Mouse (Mus musculus) heart, postnatal 25 days (tissue): ENCODE measurements at regions not wholly inside any gene's neighbourhood (a gene's known extent, or its start where the extent isn't known, plus 50 kb on each side); places are given as distances from the start of the nearest gene placed in this dataset.
"Not testable (repeated sequence)": the region's sequence is repeated elsewhere in the genome, so short reads cannot be mapped to it uniquely, and the experiment has no call there.

Experiments used
- DNase-seq: peaks from one replicate; pipeline ENCODE4 v3.0.0; 2022; ENCODE audit warnings: low spot score
- intact Hi-C: fragments of 180-260 bp; cut with DNase I; formaldehyde crosslinking; loops from one replicate; pipeline ENCODE4 v1.15.1; 2025

- intact Hi-C loops: no loop called here
- no peak for DNase-seq
Measured at GRCm38 (mm10) chr1:59403831-59404547, 78.2 kb upstream of the Fzd7 start.

GRCm38 (mm10) chr1:59405370-59405769 lies 76.9 kb upstream of the Fzd7 start:
- intact Hi-C loops: no loop called here
- DNase-seq: no peak

GRCm38 (mm10) chr1:59406741-59407306 lies 75.4 kb upstream of the Fzd7 start:
- DNase-seq: no peak
- intact Hi-C loops: no loop called here

- no peak for DNase-seq
- intact Hi-C loops: no loop called here
Measured at GRCm38 (mm10) chr1:59409585-59410160, 72.6 kb upstream of the Fzd7 start.

GRCm38 (mm10) chr1:59413264-59413663 lies 69.0 kb upstream of the Fzd7 start:
- intact Hi-C loops: no loop called here

GRCm38 (mm10) chr1:59414401-59415210 lies 67.6 kb upstream of the Fzd7 start:
- intact Hi-C loops: no loop called here
- no peak for DNase-seq

More at GRCm38 (mm10) chr1:59413264-59413663, 69.0 kb upstream of the Fzd7 start:
- DNase-seq: no peak

- intact Hi-C loops: no loop called here
- no peak for DNase-seq
Measured at GRCm38 (mm10) chr1:59415733-59416312, 66.4 kb upstream of the Fzd7 start.

GRCm38 (mm10) chr1:59417317-59417716 lies 64.9 kb upstream of the Fzd7 start:
- DNase-seq: no peak
- intact Hi-C loops: no loop called here

GRCm38 (mm10) chr1:59417962-59418361 lies 64.3 kb upstream of the Fzd7 start:
- intact Hi-C loops: no loop called here
- no peak for DNase-seq

GRCm38 (mm10) chr1:59418748-59419147 lies 63.5 kb upstream of the Fzd7 start:
- no peak for DNase-seq
- intact Hi-C loops: no loop called here

GRCm38 (mm10) chr1:59422981-59423941 lies 59.0 kb upstream of the Fzd7 start:
- intact Hi-C loops: loop anchor here (10.0 kb wide), 1 partner anchor 162 kb away; no protein-coding TSS in a partner anchor
- no peak for DNase-seq

GRCm38 (mm10) chr1:59425771-59426170 lies 56.5 kb upstream of the Fzd7 start:
- intact Hi-C loops: loop anchor here (10.0 kb wide), 1 partner anchor 159 kb away; no protein-coding TSS in a partner anchor
- DNase-seq: not testable (repeated sequence)

- no peak for DNase-seq
- intact Hi-C loops: loop anchor here (10.0 kb wide), 1 partner anchor 158 kb away; no protein-coding TSS in a partner anchor
Measured at GRCm38 (mm10) chr1:59426346-59427203, 55.6 kb upstream of the Fzd7 start.

GRCm38 (mm10) chr1:59427204-59427557 lies 55.0 kb upstream of the Fzd7 start:
- DNase-seq: no peak
- intact Hi-C loops: loop anchor here (10.0 kb wide), 1 partner anchor 158 kb away; no protein-coding TSS in a partner anchor

- no peak for DNase-seq
- intact Hi-C loops: loop anchor here (10.0 kb wide), 1 partner anchor 156 kb away; no protein-coding TSS in a partner anchor
Measured at GRCm38 (mm10) chr1:59429289-59429688, 52.9 kb upstream of the Fzd7 start.

GRCm38 (mm10) chr1:59430234-59430633 lies 52.0 kb upstream of the Fzd7 start:
- no peak for DNase-seq
- intact Hi-C loops: no loop called here

- no peak for DNase-seq
- intact Hi-C loops: no loop called here
Measured at GRCm38 (mm10) chr1:59430886-59431486, 51.2 kb upstream of the Fzd7 start.
